14 mouse cellular contexts compared by ENCODE assay signal in genomic region chr3:52605261-52605771, GRCm38 (mm10).
DNase-seq lines count a peak whose midpoint lies in the region; ATAC-seq and TF ChIP-seq lines count a peak whose summit lies in the region.
"Had no signal": no experiment of that assay in that cellular context is flagged by ENCODE, and none has a peak within 500 bp of the region (broad histone marks: within the 10 kb centered on the region; RNA-seq: fewer than 3 reads in every experiment).

No protein-coding gene starts in this region.

- no peak overlapping the region for H3K4me3 ChIP-seq in embryonic facial prominence, embryonic 14.5 days (ENCODE audit: low read depth, low read length)
- H3K4me3 ChIP-seq in embryonic facial prominence, embryonic 10.5 days = no peak overlapping the region
- H3K4me3 ChIP-seq in neural tube, embryonic 12.5 days = no peak overlapping the region
- H3K4me3 ChIP-seq in hindbrain, embryonic 15.5 days = no peak overlapping the region
- H3K4me3 ChIP-seq in neural tube, embryonic 13.5 days = no peak overlapping the region
- H3K4me3 ChIP-seq in thymus, adult 2 months (ENCODE audit: control insufficient read depth, insufficient read depth, low read length) = no peak overlapping the region
- H3K4me3 ChIP-seq: erythroblast, embryonic 14.5 days; heart, embryonic 12.5 days; left cerebral cortex, adult 2 months; liver, embryonic 15.5 days had no signal

- ATAC-seq in embryonic facial prominence, embryonic 14.5 days (ENCODE audit: low read depth) = no peak
- ATAC-seq in neural tube, embryonic 12.5 days (ENCODE audit: low FRiP score, low read depth) = peak; percentile 81
- ATAC-seq in hindbrain, embryonic 15.5 days (ENCODE audit: low FRiP score, low read depth) = peak; percentile 78
- peak; percentile 83 for ATAC-seq in neural tube, embryonic 13.5 days (ENCODE audit: low read depth)
- ATAC-seq: intestine, embryonic 16.5 days had no signal

- no peaks in the 10 kb centered on the region for H3K36me3 ChIP-seq in embryonic facial prominence, embryonic 14.5 days (ENCODE audit: control insufficient read depth, insufficient read depth, low read length)
- H3K36me3 ChIP-seq in embryonic facial prominence, embryonic 10.5 days (replicated peaks) = no peaks in the 10 kb centered on the region
- H3K36me3 ChIP-seq in neural tube, embryonic 12.5 days = no peaks in the 10 kb centered on the region
- H3K36me3 ChIP-seq in hindbrain, embryonic 15.5 days = no peaks in the 10 kb centered on the region
- H3K36me3 ChIP-seq in neural tube, embryonic 13.5 days = no peaks in the 10 kb centered on the region
- H3K36me3 ChIP-seq in thymus, adult 2 months (ENCODE audit: control insufficient read depth, insufficient read depth, low read length) = no peaks in the 10 kb centered on the region
- H3K36me3 ChIP-seq: heart, embryonic 12.5 days; liver, embryonic 15.5 days had no signal

- H3K4me2 ChIP-seq in embryonic facial prominence, embryonic 14.5 days (ENCODE audit: low read depth, low read length) = no peak overlapping the region
- H3K4me2 ChIP-seq in neural tube, embryonic 12.5 days (replicated peaks) = no peak overlapping the region
- H3K4me2 ChIP-seq in hindbrain, embryonic 15.5 days = no peak overlapping the region
- H3K4me2 ChIP-seq in neural tube, embryonic 13.5 days = no peak overlapping the region
- H3K4me2 ChIP-seq: heart, embryonic 12.5 days; liver, embryonic 15.5 days had no signal

- DNase-seq in embryonic facial prominence, embryonic 14.5 days (ENCODE audit: low spot score) = peak; percentile 24
- DNase-seq in embryonic facial prominence, embryonic 10.5 days (ENCODE audit: low spot score) = no peak
- DNase-seq in neural tube, embryonic 10.5 days (ENCODE audit: extremely low spot score, low spot score) = no peak
- no peak for DNase-seq in thymus, adult 2 months
- no peak for DNase-seq in right cerebral cortex, postnatal 25 days
- DNase-seq: cerebellum, postnatal 25 days had no signal

- H3K4me1 ChIP-seq in embryonic facial prominence, embryonic 14.5 days (ENCODE audit: control insufficient read depth, insufficient read depth, low read length) = peaks cover 10% of the 10 kb centered on the region; the same call in 1 of the 2 replicates
- peaks cover 12% of the 10 kb centered on the region for H3K4me1 ChIP-seq in embryonic facial prominence, embryonic 10.5 days
- H3K4me1 ChIP-seq in neural tube, embryonic 12.5 days = 0 out of 2 replicates have a peak, but pooled peaks cover 6% of the 10 kb centered on the region
- H3K4me1 ChIP-seq in hindbrain, embryonic 15.5 days (replicated peaks) = peaks cover 9% of the 10 kb centered on the region; the same call in 1 of the 2 replicates
- peaks cover 10% of the 10 kb centered on the region for H3K4me1 ChIP-seq in neural tube, embryonic 13.5 days (replicated peaks)
- 0 out of 2 replicates have a peak, but pooled peaks cover 4% of the 10 kb centered on the region for H3K4me1 ChIP-seq in thymus, adult 2 months (replicated peaks; ENCODE audit: control insufficient read depth, insufficient read depth, low read length)
- H3K4me1 ChIP-seq: liver, embryonic 15.5 days had no signal

- no peak overlapping the region for H3K27ac ChIP-seq in embryonic facial prominence, embryonic 14.5 days (replicated peaks; ENCODE audit: low read depth, low read length)
- no peak overlapping the region for H3K27ac ChIP-seq in embryonic facial prominence, embryonic 10.5 days (replicated peaks)
- H3K27ac ChIP-seq in neural tube, embryonic 12.5 days = no peak overlapping the region
- H3K27ac ChIP-seq in hindbrain, embryonic 15.5 days (replicated peaks) = no peak overlapping the region
- H3K27ac ChIP-seq in neural tube, embryonic 13.5 days (replicated peaks) = no peak overlapping the region
- no peak overlapping the region for H3K27ac ChIP-seq in thymus, adult 2 months (ENCODE audit: control insufficient read depth, insufficient read depth, low read length)
- H3K27ac ChIP-seq: left cerebral cortex, adult 2 months; liver, embryonic 15.5 days had no signal

- no peak for TF ChIP-seq CTCF in thymus, adult 2 months (IDR thresholded peaks at IDR 0.05; ENCODE audit: borderline replicate concordance, control insufficient read depth, extremely low read depth, insufficient read depth, low read length, poor library complexity)

- WGBS in embryonic facial prominence, embryonic 14.5 days = 49% methylated on average over 6 of the region's 6 CpGs
- WGBS in embryonic facial prominence, embryonic 10.5 days = 52% methylated on average over 6 of the region's 6 CpGs
- WGBS in neural tube, embryonic 12.5 days = 27% methylated on average over 6 of the region's 6 CpGs
- WGBS in hindbrain, embryonic 15.5 days = 32% methylated on average over 6 of the region's 6 CpGs
- WGBS in neural tube, embryonic 13.5 days = 25% methylated on average over 6 of the region's 6 CpGs
- 97% methylated on average over 6 of the region's 6 CpGs for WGBS in thymus, adult 2 months

- no peaks in the 10 kb centered on the region for H3K9me3 ChIP-seq in embryonic facial prominence, embryonic 14.5 days (ENCODE audit: control insufficient read depth, low read length)
- H3K9me3 ChIP-seq in embryonic facial prominence, embryonic 10.5 days = no peaks in the 10 kb centered on the region
- no peaks in the 10 kb centered on the region for H3K9me3 ChIP-seq in neural tube, embryonic 12.5 days
- H3K9me3 ChIP-seq in hindbrain, embryonic 15.5 days = no peaks in the 10 kb centered on the region
- no peaks in the 10 kb centered on the region for H3K9me3 ChIP-seq in neural tube, embryonic 13.5 days
- H3K9me3 ChIP-seq: heart, embryonic 12.5 days; liver, embryonic 15.5 days had no signal

- TF ChIP-seq POLR2A in thymus, adult 2 months (IDR thresholded peaks at IDR 0.05; ENCODE audit: control insufficient read depth, extremely low read depth, insufficient read depth, low read length, poor library complexity) = no peak

- H3K9ac ChIP-seq in embryonic facial prominence, embryonic 14.5 days (ENCODE audit: low read depth, low read length) = no peak overlapping the region
- H3K9ac ChIP-seq in neural tube, embryonic 12.5 days = no peak overlapping the region
- H3K9ac ChIP-seq in hindbrain, embryonic 15.5 days = no peak overlapping the region
- no peak overlapping the region for H3K9ac ChIP-seq in neural tube, embryonic 13.5 days
- H3K9ac ChIP-seq: heart, embryonic 12.5 days; liver, embryonic 15.5 days had no signal

- H3K27me3 ChIP-seq in embryonic facial prominence, embryonic 14.5 days (replicated peaks; ENCODE audit: control insufficient read depth, insufficient read depth, low read length) = no peaks in the 10 kb centered on the region
- no peaks in the 10 kb centered on the region for H3K27me3 ChIP-seq in embryonic facial prominence, embryonic 10.5 days (replicated peaks; ENCODE audit: low read depth, poor library complexity, severe bottlenecking)
- no peaks in the 10 kb centered on the region for H3K27me3 ChIP-seq in neural tube, embryonic 12.5 days (replicated peaks)
- H3K27me3 ChIP-seq in hindbrain, embryonic 15.5 days = no peaks in the 10 kb centered on the region
- peaks cover 8% of the 10 kb centered on the region; the same call in 1 of the 2 replicates for H3K27me3 ChIP-seq in neural tube, embryonic 13.5 days
- no peaks in the 10 kb centered on the region for H3K27me3 ChIP-seq in thymus, adult 2 months (ENCODE audit: control insufficient read depth, insufficient read depth, low read length)
- H3K27me3 ChIP-seq: heart, embryonic 12.5 days; liver, embryonic 15.5 days had no signal
